In the genomic region with DNA sequence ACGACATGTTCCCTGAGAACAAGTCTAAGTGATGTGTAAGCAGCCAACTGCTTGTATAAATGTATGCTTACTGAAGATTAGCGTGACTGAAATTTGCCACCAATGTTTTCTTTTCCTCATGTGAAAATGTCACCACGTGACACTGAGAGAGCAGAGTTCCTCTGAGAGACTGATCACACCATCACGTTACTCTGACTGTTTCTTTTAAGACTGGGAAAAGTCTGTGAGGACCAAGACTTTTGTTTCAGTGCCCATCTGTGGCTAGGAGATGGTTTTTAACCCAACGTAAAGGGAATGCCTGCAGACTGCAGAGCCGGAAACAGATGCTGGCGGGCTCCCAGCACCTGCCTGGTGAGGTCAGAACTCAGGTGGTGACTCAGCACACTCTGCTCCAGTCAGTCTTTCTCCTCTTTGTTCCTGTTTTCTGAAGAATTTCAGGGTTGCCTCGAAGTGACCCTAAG, we compare ENCODE assay signal across 14 mouse cellular contexts. TPM values are rescaled to one million over a fixed set of nuclear protein-coding genes. Genes with fewer than 3 reads are reported as not detected.
DNase-seq lines count a peak whose midpoint lies in the region; ATAC-seq and TF ChIP-seq lines count a peak whose summit lies in the region.
"Had no signal": no experiment of that assay in that cellular context is flagged by ENCODE, and none has a peak within 500 bp of the region (broad histone marks: within the 10 kb centered on the region; RNA-seq: fewer than 3 reads in every experiment).

No protein-coding gene starts in this region.

- DNase-seq in kidney, adult 18-20 months = peak; percentile 45
- peak; percentile 88 for DNase-seq in CH12.LX (ENCODE audit: extremely low read depth)
- DNase-seq in layer of hippocampus, adult 8-10 months (ENCODE audit: low spot score in 2 of 2) = no peak
- DNase-seq in cerebellum, adult 11 months = no peak
- DNase-seq: adrenal gland, postnatal 10 days; cerebellum, postnatal 36 days had no signal

- no peak overlapping the region for H3K4me3 ChIP-seq in kidney, embryonic 14.5 days (ENCODE audit: low read length)
- no peak overlapping the region for H3K4me3 ChIP-seq in CH12.LX (replicated peaks in 1 of 3; ENCODE audit: low read depth in 2 of 3, low read length in 2 of 3, poor library complexity in 1 of 3)
- H3K4me3 ChIP-seq: neural tube, embryonic 13.5 days had no signal

- no peaks in the 10 kb centered on the region; the same call in 1 of the 2 replicates for H3K27me3 ChIP-seq in kidney, embryonic 14.5 days (ENCODE audit: control insufficient read depth, insufficient read depth, low read length)
- H3K27me3 ChIP-seq in CH12.LX (replicated peaks) = no peaks in the 10 kb centered on the region
- H3K27me3 ChIP-seq: neural tube, embryonic 13.5 days had no signal

- no peak; the same call in 1 of the 2 replicates for ATAC-seq in kidney, embryonic 14.5 days (ENCODE audit: low FRiP score, low TSS enrichment)
- peak; percentile 97 to 99 for ATAC-seq in hematopoietic stem cell, adult 5-6 weeks (replicated peaks in 1 of 2; ENCODE audit: insufficient read depth in 1 of 2, low FRiP score in 2 of 2, low TSS enrichment in 1 of 2, low read depth in 1 of 2, poor library complexity in 2 of 2, severe bottlenecking in 2 of 2)
- ATAC-seq in megakaryocyte progenitor cell, adult 5-6 weeks (replicated peaks; ENCODE audit: poor library complexity) = peak; percentile 96
- no peak for ATAC-seq in frontal cortex, adult (ENCODE audit: low TSS enrichment)
- ATAC-seq: hindbrain, postnatal 0 days had no signal

- in situ Hi-C loops in CH12.LX (cut with MboI; ENCODE audit: low pct_ligation_motif_present, low pct_unique_long_range_greater_than_20kb, low sequenced_read_pairs) = no loop called here

- no peak for TF ChIP-seq POLR2A in CH12.LX (IDR thresholded peaks at IDR 0.05; ENCODE audit: low read depth, low read length)

- WGBS in kidney, embryonic 14.5 days = 49% methylated on average over 8 of the region's 8 CpGs

- TF ChIP-seq RAD21 in CH12.LX (IDR thresholded peaks at IDR 0.05; ENCODE audit: low read depth, low read length) = no peak

- dilution Hi-C loops in CH12.LX (cut with MboI; ENCODE audit: extremely low pct_ligation_motif_present, extremely low pct_unique_long_range_greater_than_20kb, low sequenced_read_pairs) = no loop called here

- no peak overlapping the region for H3K4me2 ChIP-seq in kidney, embryonic 14.5 days (replicated peaks; ENCODE audit: low read depth, low read length)
- H3K4me2 ChIP-seq in CH12.LX (ENCODE audit: insufficient read depth, low read depth, poor library complexity, severe bottlenecking) = peak overlapping the region; percentile 84
- H3K4me2 ChIP-seq: heart, embryonic 11.5 days; neural tube, embryonic 13.5 days had no signal

- H3K36me3 ChIP-seq in kidney, embryonic 14.5 days (ENCODE audit: control insufficient read depth, insufficient read depth, low read length) = no peaks in the 10 kb centered on the region
- no peaks in the 10 kb centered on the region for H3K36me3 ChIP-seq in CH12.LX (replicated peaks in 1 of 2; ENCODE audit: control insufficient read depth in 1 of 2, insufficient read depth in 1 of 2, low read length in 1 of 2)
- H3K36me3 ChIP-seq: neural tube, embryonic 13.5 days had no signal

- no peak overlapping the region for H3K27ac ChIP-seq in kidney, embryonic 14.5 days (ENCODE audit: low read depth, low read length)
- H3K27ac ChIP-seq in CH12.LX (ENCODE audit: insufficient read depth, low read depth) = peak overlapping the region; percentile 0; the same call in 1 of the 2 replicates
- H3K27ac ChIP-seq: hindbrain, postnatal 0 days; liver, embryonic 14.5 days; neural tube, embryonic 13.5 days had no signal

- no peak overlapping the region for H3K9ac ChIP-seq in kidney, embryonic 14.5 days (ENCODE audit: low read depth, low read length)
- no peak overlapping the region for H3K9ac ChIP-seq in CH12.LX (ENCODE audit: insufficient read depth, low read depth)
- H3K9ac ChIP-seq: liver, embryonic 14.5 days; neural tube, embryonic 13.5 days had no signal

- no peaks in the 10 kb centered on the region for H3K4me1 ChIP-seq in kidney, embryonic 14.5 days (ENCODE audit: control insufficient read depth, insufficient read depth, low read length)
- peaks cover 0 to 41% of the 10 kb centered on the region in 2 experiments; a peak in 2 of 4 replicates for H3K4me1 ChIP-seq in CH12.LX (ENCODE audit: control insufficient read depth in 1 of 2, insufficient read depth in 2 of 2)
- H3K4me1 ChIP-seq: neural tube, embryonic 13.5 days had no signal

- H3K9me3 ChIP-seq in kidney, embryonic 14.5 days (ENCODE audit: control insufficient read depth, low read length) = no peaks in the 10 kb centered on the region
- no peaks in the 10 kb centered on the region for H3K9me3 ChIP-seq in CH12.LX (replicated peaks; ENCODE audit: low read length)
- H3K9me3 ChIP-seq: neural tube, embryonic 13.5 days had no signal

- TF ChIP-seq CTCF in CH12.LX (conservative IDR thresholded peaks at IDR 0.05 in 1 of 2, IDR thresholded peaks at IDR 0.05 in 1 of 2; ENCODE audit: low read depth in 2 of 2, low read length in 2 of 2) = no peak

- no peaks in the 10 kb centered on the region for H3K79me2 ChIP-seq in CH12.LX (replicated peaks; ENCODE audit: control insufficient read depth, extremely low read depth, insufficient read depth, poor library complexity, severe bottlenecking)

- TF ChIP-seq EP300 in CH12.LX (IDR thresholded peaks at IDR 0.05; ENCODE audit: low read length) = peak; percentile 95

TF ChIP-seq in CH12.LX, 34 proteins besides CTCF, POLR2A, EP300 and RAD21:
- TF ChIP-seq MAX (IDR thresholded peaks at IDR 0.05; ENCODE audit: low read length) (peak; percentile 72; the same call in 1 of the 2 replicates), SIN3A (IDR thresholded peaks at IDR 0.05; ENCODE audit: low read length) (peak; percentile 59), ZMIZ1 (IDR thresholded peaks at IDR 0.05; ENCODE audit: low read depth, low read length) (no peak), CHD2 (IDR thresholded peaks at IDR 0.05; ENCODE audit: low read length) (0 out of 2 replicates have a peak, but pooled peaks have one; percentile 13), MYC (IDR thresholded peaks at IDR 0.05; ENCODE audit: low read depth, low read length) (peak; percentile 83; the same call in 1 of the 2 replicates), NELFE (IDR thresholded peaks at IDR 0.05; ENCODE audit: low read depth, low read length) (no peak), RCOR1 (conservative IDR thresholded peaks at IDR 0.05; ENCODE audit: low read depth, low read length) (no peak; the same call in 1 of the 2 replicates), MXI1 (IDR thresholded peaks at IDR 0.05; ENCODE audit: low read depth, low read length) (no peak; the same call in 1 of the 2 replicates), GABPA (IDR thresholded peaks at IDR 0.05; ENCODE audit: insufficient replicate concordance, low read depth, low read length) (no peak), ETS1 (conservative IDR thresholded peaks at IDR 0.05; ENCODE audit: low read depth, low read length) (peak; percentile 100), PAX5 (IDR thresholded peaks at IDR 0.05; ENCODE audit: low read length) (no peak), HCFC1 (IDR thresholded peaks at IDR 0.05; ENCODE audit: low read depth, low read length) (no peak), E2F4 (IDR thresholded peaks at IDR 0.05; ENCODE audit: insufficient replicate concordance, low read depth, low read length) (no peak), JUN (IDR thresholded peaks at IDR 0.05; ENCODE audit: insufficient read depth, low read depth, low read length) (peak; percentile 92), UBTF (IDR thresholded peaks at IDR 0.05; ENCODE audit: low read depth, low read length) (no peak), KAT2A (IDR thresholded peaks at IDR 0.05; ENCODE audit: insufficient replicate concordance, low read length) (no peak), CHD1 (IDR thresholded peaks at IDR 0.05; ENCODE audit: low read depth, low read length) (no peak), ELF1 (IDR thresholded peaks at IDR 0.05; ENCODE audit: low read depth, low read length) (no peak), ZNF384 (IDR thresholded peaks at IDR 0.05; ENCODE audit: low read depth, low read length) (no peak), JUND (conservative IDR thresholded peaks at IDR 0.05; ENCODE audit: low read depth, low read length) (peak; percentile 79), SMC3 (IDR thresholded peaks at IDR 0.05; ENCODE audit: low read depth, low read length) (no peak), BHLHE40 (IDR thresholded peaks at IDR 0.05; ENCODE audit: low read depth, low read length) (peak; percentile 97), MAFK (IDR thresholded peaks at IDR 0.05; ENCODE audit: insufficient replicate concordance, low read length) (peak; percentile 89), MAZ (IDR thresholded peaks at IDR 0.05; ENCODE audit: low read depth, low read length) (no peak), ZC3H11A (IDR thresholded peaks at IDR 0.05; ENCODE audit: low read depth, low read length) (no peak), USF2 (conservative IDR thresholded peaks at IDR 0.05; ENCODE audit: low read depth, low read length) (peak; percentile 81), POLR2AphosphoS2 (IDR thresholded peaks at IDR 0.05; ENCODE audit: low read depth, low read length) (no peak), IRF4 (IDR thresholded peaks at IDR 0.05; ENCODE audit: low read depth, low read length) (peak; percentile 86), MEF2A (IDR thresholded peaks at IDR 0.05; ENCODE audit: borderline replicate concordance, low read depth, low read length) (no peak), USF1 (IDR thresholded peaks at IDR 0.05; ENCODE audit: low read depth, low read length) (peak; percentile 63), NRF1 (IDR thresholded peaks at IDR 0.05; ENCODE audit: low read depth, low read length) (no peak), ZKSCAN1 (IDR thresholded peaks at IDR 0.05; ENCODE audit: borderline replicate concordance, low read depth, low read length) (no peak), TCF12 (IDR thresholded peaks at IDR 0.05; ENCODE audit: low read depth, low read length) (peak; percentile 97), TBP (conservative IDR thresholded peaks at IDR 0.05; ENCODE audit: low read depth, low read length) (no peak)

RNA-seq across cellular contexts. Expression of gene Fam110c, which starts 14.2 kb away (rescaled TPM):
- 2.4 and 3.2 TPM in 2 replicates for polyA plus RNA-seq in kidney, embryonic 14.5 days (2014; fragmentation: Nextera tagmentation; extraction: Ambion mirVana)
- total RNA-seq in CH12.LX (2012; rRNA removed) (not detected in 2 replicates), CH12.LX (2014; rRNA removed) (not detected in 2 replicates)
- polyA plus RNA-seq in CH12.LX (2012; ENCODE audit: insufficient read length, low read depth) = 0.10 TPM in 1 of 2 replicates, not detected in the other
- 6.2 and 8.3 TPM in 2 replicates for total RNA-seq in hematopoietic stem cell, adult 5-6 weeks (2017)
- 0.05 and 0.64 TPM in 2 replicates for total RNA-seq in megakaryocyte progenitor cell, adult 5-6 weeks (2015)
- 0.07 and 0.08 TPM in 2 replicates for total RNA-seq in megakaryocyte progenitor cell, adult 5-6 weeks (2017)
- total RNA-seq in layer of hippocampus, adult 8-10 months (2022) = under 1 TPM in 2 of 4 experiments, not detected in 2; 0.09 to 0.17 TPM

Comparison
In these comparisons a context has a peak if more than half of its experiments do, and no peak if none do; other contexts are left out.
1. DNase-seq: peak in kidney, adult 18-20 months (single experiment) and CH12.LX (single experiment); none in layer of hippocampus, adult 8-10 months (0 of 2) and cerebellum, adult 11 months (single experiment).
2. ATAC-seq: peak in hematopoietic stem cell, adult 5-6 weeks (2 of 2) and megakaryocyte progenitor cell, adult 5-6 weeks (single experiment); none in kidney, embryonic 14.5 days (single experiment) and frontal cortex, adult (single experiment).